Mouse (Mus musculus) lung, postnatal 0 days (tissue): ENCODE results near the gene Dennd1c. TPM values are rescaled to one million over a fixed set of nuclear protein-coding genes. Genes with fewer than 3 reads are reported as not detected.

ENCODE experiments used
- ATAC-seq: fragments of 200-750 bp; cut with Nextera tagmentation; 2 replicates; pipeline ENCODE4 v1.8.0; 2017; ENCODE audit warnings: moderate library complexity
- DNase-seq: peaks from one replicate; pipeline ENCODE4 v3.0.0-alpha.2; 2016; ENCODE audit warnings: low spot score
- H3K27ac ChIP-seq: fragments of 300-500 bp; sonication (generic); 2 replicates; pipeline ENCODE4 v1.5.1; 2014; ENCODE audit warnings: antibody characterized with exemption, mild to moderate bottlenecking, low read length, mixed read lengths
- H3K27me3 ChIP-seq: fragments of 300-500 bp; sonication (generic); replicated peaks from 2 replicates; pipeline ENCODE4 v1.6.1; 2014; ENCODE audit warnings: low read length, mixed read lengths; ENCODE audit not compliant: insufficient read depth
- H3K36me3 ChIP-seq: fragments of 300-500 bp; sonication (generic); 2 replicates; pipeline ENCODE4 v1.6.1; 2014; ENCODE audit warnings: low read length, mixed read lengths; ENCODE audit not compliant: insufficient read depth
- H3K4me1 ChIP-seq: fragments of 300-500 bp; sonication (generic); 2 replicates; pipeline ENCODE4 v1.6.1; 2014; ENCODE audit warnings: antibody characterized with exemption, low read depth, low read length, mixed read lengths; ENCODE audit not compliant: insufficient read depth
- H3K4me2 ChIP-seq: fragments of 300-500 bp; sonication (generic); replicated peaks from 2 replicates; pipeline ENCODE4 v1.6.1; 2014; ENCODE audit warnings: low read depth, mild to moderate bottlenecking, low read length, moderate library complexity, mixed read lengths
- H3K4me3 ChIP-seq: fragments of 300-500 bp; sonication (generic); 2 replicates; pipeline ENCODE4 v1.5.1; 2014; ENCODE audit warnings: low read depth, low read length
- H3K9ac ChIP-seq: fragments of 300-500 bp; sonication (generic); replicated peaks from 2 replicates; pipeline ENCODE4 v1.6.1; 2014; ENCODE audit warnings: low read depth, mild to moderate bottlenecking
- H3K9me3 ChIP-seq: fragments of 300-500 bp; sonication (generic); 2 replicates; pipeline ENCODE4 v1.6.1; 2016; ENCODE audit warnings: low read length, mixed read lengths
- CTCF ChIP-seq: IDR thresholded peaks from 2 replicates; pipeline ENCODE4 v1.5.1; 2016; ENCODE audit warnings: antibody characterized with exemption, mild to moderate bottlenecking
- EP300 ChIP-seq: IDR thresholded peaks from 2 replicates; pipeline ENCODE4 v1.6.1; 2016; ENCODE audit warnings: antibody characterized with exemption, mild to moderate bottlenecking, control low read depth
- WGBS: fragments of 180-500 bp; shearing (Covaris S2); extraction: QIAGEN DNeasy Blood & Tissue Kit; methylation state at CpG from one replicate; pipeline ENCODE4 v1.1.7; 2014; 5-methylcytosine and 5-hydroxymethylcytosine counted together
- polyA plus RNA-seq: library from polyadenylated mRNA; unstranded; fragments of >200 nt; fragmentation: Nextera tagmentation; extraction: Ambion mirVana; gene quantifications from 2 replicates; pipeline ENCODE4 v1.2.1, GENCODE M21; 2015

The Dennd1c gene
- polyA plus RNA-seq, 1 experiment from 2014 or later: 6.0 TPM

- no peak overlapping the region for H3K27ac ChIP-seq
- no peaks in the 10 kb centered on the region for H3K4me1 ChIP-seq
- H3K36me3 ChIP-seq: no peaks in the 10 kb centered on the region
- TF ChIP-seq CTCF: no peak
- H3K27me3 ChIP-seq: no peaks in the 10 kb centered on the region
- H3K9ac ChIP-seq: no peak overlapping the region
- no peak overlapping the region for H3K4me3 ChIP-seq
- H3K4me2 ChIP-seq: no peak overlapping the region
- ATAC-seq (no peak), DNase-seq (no peak)
- no peaks in the 10 kb centered on the region for H3K9me3 ChIP-seq
- WGBS: 88% methylated on average over 5 of the region's 5 CpGs
Measured at GRCm38 (mm10) chr17:57107064-57107463, 28.8 kb upstream of the Dennd1c start.

- no peak overlapping the region for H3K27ac ChIP-seq
- peak overlapping the region; percentile 51; the same call in 1 of the 2 replicates for H3K4me3 ChIP-seq
- TF ChIP-seq EP300 (no peak), CTCF (no peak)
- no peaks in the 10 kb centered on the region for H3K9me3 ChIP-seq
- no peak for DNase-seq
- peak overlapping the region; percentile 87 for H3K4me2 ChIP-seq
- no peaks in the 10 kb centered on the region for H3K36me3 ChIP-seq
- no peaks in the 10 kb centered on the region for H3K4me1 ChIP-seq
- ATAC-seq: no peak
- no peaks in the 10 kb centered on the region for H3K27me3 ChIP-seq
- no peak overlapping the region for H3K9ac ChIP-seq
- WGBS: 14% methylated on average over 9 of the region's 9 CpGs
Measured at GRCm38 (mm10) chr17:57106035-57106368, 27.7 kb upstream of the Dennd1c start.

GRCm38 (mm10) chr17:57105181-57106034 is 27.1 kb upstream of the Dennd1c start, which contains the start of gene Tnfsf9:
TSS of gene Tnfsf9 (plus strand) at chr17:57105325.
- TF ChIP-seq CTCF (no peak), EP300 (no peak)
- Histone ChIP-seq H3K4me1 (no peaks in the 10 kb centered on the region), H3K36me3 (no peaks in the 10 kb centered on the region), H3K4me2 (peak within 1 kb of the TSS; percentile 87), H3K27me3 (no peaks in the 10 kb centered on the region), H3K9me3 (no peaks in the 10 kb centered on the region), H3K27ac (no peak within 1 kb of the TSS), H3K9ac (peak within 1 kb of the TSS; percentile 41), H3K4me3 (peak within 1 kb of the TSS; percentile 51)
- ATAC-seq (peak; percentile 77), DNase-seq (peak; percentile 58)
- 0% methylated on average over 43 of the region's 61 CpGs for WGBS

GRCm38 (mm10) chr17:57104496-57104895 is 26.2 kb upstream of the Dennd1c start:
- H3K27me3 ChIP-seq: no peaks in the 10 kb centered on the region
- H3K27ac ChIP-seq: no peak overlapping the region
- H3K4me2 ChIP-seq: peak overlapping the region; percentile 87
- 49% methylated on average over 4 of the region's 4 CpGs for WGBS
- no peaks in the 10 kb centered on the region for H3K4me1 ChIP-seq
- H3K9me3 ChIP-seq: no peaks in the 10 kb centered on the region
- no peak overlapping the region for H3K9ac ChIP-seq
- no peak overlapping the region; the same call in 1 of the 2 replicates for H3K4me3 ChIP-seq
- no peak for DNase-seq
- TF ChIP-seq CTCF: no peak
- TF ChIP-seq EP300: no peak
- no peak for ATAC-seq
- H3K36me3 ChIP-seq: no peaks in the 10 kb centered on the region

- Histone ChIP-seq H3K9ac (no peak overlapping the region), H3K9me3 (no peaks in the 10 kb centered on the region), H3K4me3 (no peak overlapping the region), H3K4me2 (no peak overlapping the region), H3K4me1 (no peaks in the 10 kb centered on the region), H3K27ac (no peak overlapping the region), H3K27me3 (no peaks in the 10 kb centered on the region), H3K36me3 (no peaks in the 10 kb centered on the region)
- ATAC-seq (no peak), DNase-seq (no peak)
- no peak for TF ChIP-seq EP300
- TF ChIP-seq CTCF: no peak
- 77% methylated on average over 2 of the region's 2 CpGs for WGBS
Measured at GRCm38 (mm10) chr17:57102276-57102675, 24.0 kb upstream of the Dennd1c start.

- DNase-seq (no peak), ATAC-seq (no peak)
- H3K4me3 ChIP-seq: no peak overlapping the region
- H3K27ac ChIP-seq: no peak overlapping the region
- H3K36me3 ChIP-seq: no peaks in the 10 kb centered on the region
- no peak overlapping the region for H3K4me2 ChIP-seq
- no peaks in the 10 kb centered on the region for H3K4me1 ChIP-seq
- no peak for TF ChIP-seq CTCF
- no peak for TF ChIP-seq EP300
- no peak overlapping the region for H3K9ac ChIP-seq
- no peaks in the 10 kb centered on the region for H3K9me3 ChIP-seq
- H3K27me3 ChIP-seq: no peaks in the 10 kb centered on the region
- 10% methylated on average over 10 of the region's 10 CpGs for WGBS
Measured at GRCm38 (mm10) chr17:57099629-57100325, 21.5 kb upstream of the Dennd1c start.
